Mouse (Mus musculus) stomach, postnatal 0 days (tissue): Measurements from ENCODE around the gene Tldc2. TPM values are rescaled to one million over a fixed set of nuclear protein-coding genes. Genes with fewer than 3 reads are reported as not detected.

Experiments used
- ATAC-seq: fragments of 200-750 bp; cut with Nextera tagmentation; 2 replicates; pipeline ENCODE4 v1.8.0; 2017; ENCODE audit not compliant: low FRiP score, low TSS enrichment
- DNase-seq: peaks from one replicate; pipeline ENCODE4 v3.0.0-alpha.2; 2016; ENCODE audit warnings: low spot score
- H3K27ac ChIP-seq: fragments of 300-500 bp; sonication (generic); replicated peaks from 2 replicates; pipeline ENCODE4 v1.5.1; 2014; ENCODE audit warnings: mild to moderate bottlenecking, control low read depth
- H3K27me3 ChIP-seq: fragments of 300-500 bp; sonication (generic); 2 replicates; pipeline ENCODE4 v1.6.1; 2014; ENCODE audit warnings: low read length; ENCODE audit not compliant: control insufficient read depth, insufficient read depth
- H3K36me3 ChIP-seq: fragments of 300-500 bp; sonication (generic); 2 replicates; pipeline ENCODE4 v1.6.1; 2014; ENCODE audit warnings: low read length, mixed read lengths; ENCODE audit not compliant: control insufficient read depth, insufficient read depth
- H3K4me1 ChIP-seq: fragments of 300-500 bp; sonication (generic); replicated peaks from 2 replicates; pipeline ENCODE4 v1.6.1; 2014; ENCODE audit warnings: antibody characterized with exemption; ENCODE audit not compliant: control insufficient read depth, insufficient read depth
- H3K4me2 ChIP-seq: fragments of 300-500 bp; sonication (generic); replicated peaks from 2 replicates; pipeline ENCODE4 v1.6.1; 2014; ENCODE audit warnings: low read depth, mild to moderate bottlenecking, control low read depth, moderate library complexity
- H3K4me3 ChIP-seq: fragments of 300-500 bp; sonication (generic); 2 replicates; pipeline ENCODE4 v1.5.1; 2014; ENCODE audit warnings: low read depth, low read length, control low read depth
- H3K9ac ChIP-seq: fragments of 300-500 bp; sonication (generic); 2 replicates; pipeline ENCODE4 v1.6.1; 2014; ENCODE audit warnings: mild to moderate bottlenecking, low read length, control low read depth, mixed read lengths
- H3K9me3 ChIP-seq: fragments of 300-500 bp; sonication (generic); 2 replicates; pipeline ENCODE4 v1.6.1; 2016; ENCODE audit warnings: low read length; ENCODE audit not compliant: control insufficient read depth
- CTCF ChIP-seq: IDR thresholded peaks from 2 replicates; pipeline ENCODE4 v1.5.1; 2016; ENCODE audit warnings: antibody characterized with exemption, low read depth, mild to moderate bottlenecking, moderate library complexity
- EP300 ChIP-seq: optimal IDR thresholded peaks from 2 replicates; pipeline ENCODE3; 2016; ENCODE audit warnings: antibody characterized with exemption
- WGBS: fragments of 180-500 bp; shearing (Covaris S2); extraction: QIAGEN DNeasy Blood & Tissue Kit; methylation state at CpG from one replicate; pipeline ENCODE4 v1.1.7; 2014; 5-methylcytosine and 5-hydroxymethylcytosine counted together
- polyA plus RNA-seq: library from polyadenylated mRNA; unstranded; fragments of >200 nt; fragmentation: Nextera tagmentation; extraction: Ambion mirVana; gene quantifications from 2 replicates; pipeline ENCODE4 v1.2.1, GENCODE M21; 2015

Tldc2 gene
- polyA plus RNA-seq, 1 experiment from 2014 or later, result not detected

DNA sequence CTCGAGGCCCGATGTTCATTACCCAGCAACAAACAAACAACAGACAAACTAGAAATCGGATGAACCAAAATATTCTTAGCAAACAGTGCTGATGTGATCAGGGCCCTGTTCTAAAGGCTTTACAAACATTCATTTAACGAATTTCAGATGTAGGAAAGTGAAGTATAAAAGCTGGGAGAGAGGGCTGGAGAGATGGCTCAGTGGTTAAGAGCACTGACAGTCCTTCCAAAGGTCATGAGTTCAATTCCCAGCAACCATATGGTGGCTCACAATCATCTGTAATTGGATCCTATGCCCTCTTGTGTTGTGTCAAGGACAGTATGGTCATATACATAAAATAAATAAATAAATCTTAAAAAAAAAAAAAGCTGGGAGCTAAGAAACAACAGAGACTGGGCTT lies 49.3 kb downstream of the Tldc2 start:
- Histone ChIP-seq H3K27me3 (no peaks in the 10 kb centered on the region), H3K36me3 (no peaks in the 10 kb centered on the region), H3K9ac (no peak overlapping the region), H3K9me3 (no peaks in the 10 kb centered on the region), H3K27ac (no peak overlapping the region; the same call in 1 of the 2 replicates), H3K4me1 (peaks cover 3% of the 10 kb centered on the region; the same call in 1 of the 2 replicates), H3K4me2 (no peak overlapping the region), H3K4me3 (no peak overlapping the region)
- no peak for ATAC-seq
- no peak for DNase-seq
- 65% methylated on average over 4 of the region's 4 CpGs for WGBS
- TF ChIP-seq CTCF (no peak), EP300 (no peak)

DNA sequence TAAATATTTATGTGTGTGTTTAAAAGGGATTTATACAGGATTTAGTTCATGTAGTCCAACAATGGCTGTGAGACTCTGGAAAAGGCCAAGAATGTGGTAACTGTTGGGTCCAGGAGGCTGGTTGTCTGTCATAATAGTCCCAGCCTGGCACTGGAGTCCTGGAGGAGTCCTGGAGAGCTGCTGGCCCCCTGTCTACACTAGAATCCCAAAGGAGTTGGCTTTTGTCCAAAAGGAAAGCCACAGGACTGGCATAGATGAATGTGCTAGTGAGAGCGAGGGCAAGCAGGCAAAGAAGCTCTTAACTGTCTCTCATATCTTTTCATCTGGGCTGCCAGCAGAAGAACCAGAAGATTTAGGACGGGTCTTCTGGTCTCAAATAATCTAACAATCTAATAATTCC lies 49.8 kb downstream of the Tldc2 start:
- H3K27me3 ChIP-seq, result no peaks in the 10 kb centered on the region
- 53% methylated on average over 2 of the region's 2 CpGs for WGBS
- DNase-seq (no peak), ATAC-seq (peak; percentile 9; the same call in 1 of the 2 replicates)
- no peak overlapping the region for H3K9ac ChIP-seq
- no peak overlapping the region for H3K4me3 ChIP-seq
- peaks cover 3% of the 10 kb centered on the region; the same call in 1 of the 2 replicates for H3K4me1 ChIP-seq
- no peaks in the 10 kb centered on the region for H3K9me3 ChIP-seq
- peak overlapping the region; percentile 75 for H3K27ac ChIP-seq
- TF ChIP-seq CTCF, result no peak
- TF ChIP-seq EP300, result no peak
- no peaks in the 10 kb centered on the region for H3K36me3 ChIP-seq
- no peak overlapping the region for H3K4me2 ChIP-seq

DNA sequence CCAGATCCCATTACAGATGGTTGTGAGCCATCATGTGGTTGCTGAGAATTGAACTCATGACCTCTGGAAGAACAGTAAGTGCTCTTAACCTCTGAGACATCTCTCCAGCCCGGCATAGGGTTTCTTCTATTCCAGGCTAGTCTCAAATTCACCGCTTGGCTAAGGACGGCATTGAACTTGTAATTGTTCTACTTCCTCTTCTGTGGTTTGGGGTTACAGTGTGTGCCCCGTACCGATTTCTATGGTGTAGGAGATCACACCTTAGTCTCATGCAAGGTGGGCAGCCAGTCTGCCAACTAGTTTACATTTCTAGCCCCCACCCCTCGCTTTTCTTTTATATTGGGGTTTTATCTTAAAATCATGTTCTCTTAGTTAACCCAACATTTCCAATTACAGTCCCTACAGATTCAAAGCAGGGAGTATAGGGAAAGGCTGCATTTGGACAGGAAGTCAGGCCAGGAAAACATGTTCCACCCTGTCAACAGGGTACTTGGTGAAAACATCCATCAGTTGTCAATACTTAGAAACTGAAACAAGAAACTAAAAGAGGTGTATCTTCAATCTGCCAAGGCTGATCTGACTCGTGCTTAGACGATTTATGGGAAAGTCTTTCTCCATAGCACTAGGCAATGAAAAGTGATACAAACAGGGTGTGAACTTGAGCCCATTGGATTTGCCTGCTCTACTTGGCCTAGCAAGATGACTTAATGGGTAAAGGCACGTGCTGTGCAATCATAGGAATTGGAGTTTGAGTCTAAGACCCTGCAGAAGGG lies 51.3 kb downstream of the Tldc2 start:
- 76% methylated on average over 9 of the region's 9 CpGs for WGBS
- TF ChIP-seq EP300, result no peak
- H3K4me2 ChIP-seq, result no peak overlapping the region
- H3K9me3 ChIP-seq, result no peaks in the 10 kb centered on the region
- H3K27me3 ChIP-seq, result no peaks in the 10 kb centered on the region
- ATAC-seq, result no peak
- peaks cover 3% of the 10 kb centered on the region; the same call in 1 of the 2 replicates for H3K4me1 ChIP-seq
- no peak overlapping the region for H3K27ac ChIP-seq
- H3K9ac ChIP-seq, result no peak overlapping the region
- H3K36me3 ChIP-seq, result no peaks in the 10 kb centered on the region
- no peak for DNase-seq
- H3K4me3 ChIP-seq, result no peak overlapping the region

DNA sequence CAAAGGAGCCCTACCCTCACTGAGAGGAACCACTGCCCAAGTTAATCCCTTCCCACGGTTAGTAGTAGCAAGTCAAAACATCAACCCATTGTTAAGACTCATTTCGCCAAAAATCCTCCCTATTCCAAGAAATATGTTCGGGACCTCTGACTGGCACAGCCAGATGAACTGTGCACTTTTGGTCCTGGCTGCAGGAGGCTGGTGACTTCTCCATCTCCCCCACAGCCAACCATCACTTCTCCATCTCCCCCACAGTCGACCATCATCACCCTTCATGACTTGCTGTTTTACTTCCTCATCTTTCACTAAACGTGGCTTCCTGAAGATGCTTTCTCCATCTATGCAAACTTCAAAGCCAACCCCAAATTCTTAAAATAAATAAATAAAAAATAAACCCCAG lies 52.0 kb downstream of the Tldc2 start:
- 0 out of 2 replicates have a peak, but pooled peaks cover 3% of the 10 kb centered on the region for H3K4me1 ChIP-seq
- H3K9me3 ChIP-seq, result no peaks in the 10 kb centered on the region
- no peak overlapping the region for H3K9ac ChIP-seq
- WGBS, result 68% methylated on average over 5 of the region's 5 CpGs
- no peak overlapping the region for H3K4me3 ChIP-seq
- ATAC-seq, result no peak
- no peak for DNase-seq
- TF ChIP-seq EP300 (no peak), CTCF (no peak)
- no peak overlapping the region for H3K27ac ChIP-seq
- no peaks in the 10 kb centered on the region for H3K36me3 ChIP-seq
- H3K27me3 ChIP-seq, result no peaks in the 10 kb centered on the region
- no peak overlapping the region for H3K4me2 ChIP-seq

DNA sequence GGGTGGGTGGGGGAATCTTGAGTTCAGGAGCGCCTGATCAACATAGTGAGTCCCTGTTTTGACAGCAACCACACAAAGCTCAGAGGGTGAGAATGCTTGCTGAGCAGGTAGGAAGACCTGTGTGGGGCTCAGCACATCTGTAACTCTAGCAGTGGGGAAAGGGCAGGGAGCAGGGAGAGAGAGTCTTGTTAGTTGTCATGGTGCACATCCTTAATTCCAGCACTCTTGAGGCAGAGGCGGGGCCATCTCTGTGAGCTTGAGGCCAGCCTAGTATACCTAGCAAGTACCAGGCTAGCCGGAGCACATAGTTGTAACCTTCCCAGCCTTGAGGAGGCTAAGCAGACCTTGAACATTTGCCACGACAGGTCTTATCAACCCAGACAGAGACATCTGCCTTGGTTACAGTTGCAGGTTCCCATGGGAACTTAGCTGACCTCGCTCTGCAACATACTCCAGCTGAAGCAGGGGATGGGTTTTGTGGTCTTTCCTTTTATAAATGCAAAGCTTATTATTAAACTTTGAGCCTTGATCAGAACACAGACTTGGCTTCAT lies 52.5 kb downstream of the Tldc2 start:
- Histone ChIP-seq H3K9ac (no peak overlapping the region), H3K27ac (no peak overlapping the region), H3K4me2 (no peak overlapping the region), H3K9me3 (no peaks in the 10 kb centered on the region), H3K27me3 (no peaks in the 10 kb centered on the region), H3K36me3 (no peaks in the 10 kb centered on the region), H3K4me3 (no peak overlapping the region), H3K4me1 (0 out of 2 replicates have a peak, but pooled peaks cover 3% of the 10 kb centered on the region)
- 81% methylated on average over 5 of the region's 5 CpGs for WGBS
- DNase-seq (no peak), ATAC-seq (no peak)
- TF ChIP-seq EP300, result no peak
- no peak for TF ChIP-seq CTCF

DNA sequence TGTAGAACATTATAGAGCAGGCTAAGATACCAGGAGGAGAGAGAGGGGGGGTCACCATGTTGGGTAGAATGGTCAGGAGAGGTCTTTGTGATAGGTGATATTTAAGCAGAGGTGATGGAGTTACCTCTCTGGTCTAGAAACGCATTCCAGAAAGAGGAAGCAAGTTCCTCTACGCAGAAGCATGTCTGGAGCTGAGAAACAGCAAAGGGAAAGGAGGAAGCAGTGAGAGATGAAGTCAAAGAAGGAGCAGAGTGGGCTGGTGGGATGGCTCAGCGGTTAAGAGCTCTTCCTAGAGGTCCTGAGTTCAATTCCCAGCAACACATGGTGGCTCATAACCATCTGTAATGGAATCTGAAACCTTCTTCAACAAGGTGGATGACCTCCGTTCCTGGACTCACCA lies 55.1 kb downstream of the Tldc2 start:
- Histone ChIP-seq H3K4me2 (no peak overlapping the region), H3K9me3 (no peaks in the 10 kb centered on the region), H3K27ac (no peak overlapping the region), H3K4me1 (no peaks in the 10 kb centered on the region), H3K9ac (no peak overlapping the region), H3K27me3 (no peaks in the 10 kb centered on the region), H3K36me3 (no peaks in the 10 kb centered on the region), H3K4me3 (no peak overlapping the region)
- TF ChIP-seq CTCF, result no peak
- TF ChIP-seq EP300, result no peak
- DNase-seq, result no peak
- ATAC-seq, result no peak
- 89% methylated on average over 4 of the region's 4 CpGs for WGBS
